Mouse (Mus musculus) testis, postnatal 10 days (tissue): ENCODE results near the gene Adam22.
A peak's percentile ranks its signal among the peaks of the same experiment; 100 is the strongest.
"Not testable (repeated sequence)": the region's sequence is repeated elsewhere in the genome, so short reads cannot be mapped to it uniquely, and the experiment has no call there.

Experiments used
- DNase-seq: peaks from one replicate; pipeline ENCODE4 v3.0.0; 2021; ENCODE audit warnings: low spot score

Gene Adam22

GRCm38 (mm10) chr5:8056141-8057017 is 311.6 kb downstream of the Adam22 start:
- DNase-seq, result peak; percentile 87

GRCm38 (mm10) chr5:8055721-8056129 is 312.2 kb downstream of the Adam22 start:
- no peak for DNase-seq

DNA sequence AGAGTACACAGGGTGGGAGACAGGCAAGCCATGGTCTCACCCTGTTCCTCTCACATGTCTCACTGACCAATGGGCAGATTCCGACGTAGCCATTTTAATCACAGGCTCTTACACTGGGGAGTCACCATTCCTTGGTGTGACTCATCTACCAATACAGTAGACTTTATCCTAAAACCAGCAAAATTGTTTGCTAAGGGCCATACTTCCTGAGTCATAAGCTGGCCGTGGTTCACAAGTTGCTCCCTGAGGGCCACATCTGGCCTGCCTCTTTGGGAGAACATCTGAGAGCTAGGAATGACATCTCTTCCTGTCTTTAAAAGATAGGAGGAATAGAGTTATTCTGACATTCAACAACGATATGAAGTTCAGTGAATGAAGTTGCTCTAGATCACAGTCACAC is 314.1 kb downstream of the Adam22 start:
- DNase-seq, result no peak

- DNase-seq, result no peak
These were observed 322.1 kb downstream of the Adam22 start, which contains the start of gene Sri for GRCm38 (mm10) chr5:8045855-8046254. Gene Sri, plus strand, starts transcription at chr5:8046078.

DNA sequence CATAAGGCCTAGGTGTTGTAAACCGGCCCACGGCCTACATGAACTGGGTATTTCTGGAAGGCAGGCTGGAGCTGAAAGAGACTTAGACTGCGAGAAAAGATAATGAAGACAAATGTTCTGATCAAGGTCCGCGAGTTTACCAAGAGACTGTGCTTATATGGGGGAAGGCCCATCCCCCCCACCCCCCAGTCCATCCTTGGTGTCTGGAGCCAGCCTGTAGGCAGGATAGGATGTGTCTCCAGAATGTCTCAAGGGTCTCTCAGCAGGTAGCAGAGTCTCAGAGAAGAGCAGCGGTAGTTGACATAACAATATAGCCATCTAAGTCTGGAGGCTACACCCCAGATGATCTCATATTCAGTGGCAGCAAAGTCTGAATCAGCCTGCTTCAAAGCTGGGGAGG is 333.4 kb downstream of the Adam22 start:
- DNase-seq, result not testable (repeated sequence)
